Mouse (Mus musculus) adrenal gland, adult 18-20 months (tissue): ENCODE results near the gene Tenm2. TPM values are rescaled to one million over a fixed set of nuclear protein-coding genes. Genes with fewer than 3 reads are reported as not detected.

Experiments
- DNase-seq, 2 experiments: peaks; one replicate each; pipeline ENCODE4 v3.0.0; 2021 to 2022; ENCODE audit warnings: low spot score in 2 of 2
- total RNA-seq, 2 experiments: library from RNA; stranded (reverse); gene quantifications; 1 replicate in 1 of 2; 2 replicates in 1 of 2; pipeline ENCODE4 v1.2.3; 2021

Tenm2 gene
- total RNA-seq, 2 experiments from 2014 or later, result 0.36 to 1.1 TPM

DNA sequence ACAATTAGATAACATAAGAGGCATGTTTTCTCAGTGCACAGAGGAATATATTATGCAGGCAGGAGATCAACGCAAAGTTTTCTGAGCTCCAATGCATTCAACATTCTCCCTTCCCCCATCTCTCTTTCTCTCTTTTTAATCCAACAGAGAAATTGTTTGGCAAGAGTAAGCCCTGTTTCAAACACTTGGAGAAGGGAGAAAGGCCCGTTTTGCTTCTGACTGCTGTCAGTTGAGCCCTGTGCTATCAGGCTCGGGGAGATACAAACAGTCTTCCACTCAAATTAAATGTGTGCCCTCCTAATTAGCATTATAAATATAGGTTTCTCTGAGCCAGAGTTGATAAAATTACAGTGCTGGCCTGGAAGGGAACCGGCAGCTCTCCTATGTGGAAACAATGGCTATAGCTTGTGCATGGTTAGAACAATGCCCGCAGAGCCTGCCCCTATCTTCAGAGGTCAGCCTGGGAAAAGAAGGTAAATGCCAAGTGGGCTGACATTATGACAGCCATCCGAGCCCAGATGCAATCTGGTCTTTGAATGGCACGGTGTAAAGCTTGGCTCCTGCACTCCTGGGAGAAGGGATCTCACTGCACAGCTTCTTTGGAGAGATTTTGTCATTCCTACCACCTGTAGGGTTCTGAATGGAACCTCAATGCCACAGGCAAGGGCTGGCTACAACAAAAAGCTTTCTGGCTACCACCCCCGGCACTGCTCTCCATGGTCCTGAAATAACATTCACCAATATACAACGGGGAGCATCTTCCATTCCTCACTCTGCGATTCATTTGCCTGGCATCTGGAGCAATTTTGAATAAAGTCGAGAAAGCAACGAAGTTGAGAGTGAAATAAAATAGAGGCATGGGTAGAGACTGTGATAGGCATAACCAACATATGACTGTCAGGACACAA lies 839.7 kb downstream of the Tenm2 start:
- DNase-seq, result no peak

GRCm38 (mm10) chr11:36384696-36385095 lies 851.1 kb downstream of the Tenm2 start:
- DNase-seq, result no peak

- DNase-seq, result no peak
Observed at GRCm38 (mm10) chr11:36371814-36372213, 864.0 kb downstream of the Tenm2 start.

DNA sequence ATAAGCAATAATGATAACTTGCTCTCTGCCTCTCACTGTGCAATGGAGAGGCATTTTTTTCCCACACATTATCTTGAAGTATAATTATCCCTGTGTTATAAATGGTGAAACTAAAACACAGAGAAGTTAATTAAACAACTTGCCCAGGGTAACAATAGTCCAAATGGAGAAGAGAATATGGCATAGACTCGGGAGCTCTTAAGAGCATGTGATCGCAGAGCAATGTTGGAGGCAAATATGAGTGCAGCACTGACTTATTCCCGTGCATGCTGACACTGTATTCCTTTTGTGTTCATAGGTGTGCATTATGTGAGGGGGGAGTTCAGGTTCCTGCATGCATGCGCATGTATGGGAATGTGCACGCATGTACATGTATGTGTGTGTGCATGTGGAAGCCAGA lies 870.7 kb downstream of the Tenm2 start:
- DNase-seq, result no peak

GRCm38 (mm10) chr11:36364441-36364840 lies 871.3 kb downstream of the Tenm2 start:
- DNase-seq, result no peak

- DNase-seq, result no peak
Observed at GRCm38 (mm10) chr11:36362514-36362913, 873.2 kb downstream of the Tenm2 start.

GRCm38 (mm10) chr11:36353252-36353651 lies 882.5 kb downstream of the Tenm2 start:
- DNase-seq, result no peak

DNA sequence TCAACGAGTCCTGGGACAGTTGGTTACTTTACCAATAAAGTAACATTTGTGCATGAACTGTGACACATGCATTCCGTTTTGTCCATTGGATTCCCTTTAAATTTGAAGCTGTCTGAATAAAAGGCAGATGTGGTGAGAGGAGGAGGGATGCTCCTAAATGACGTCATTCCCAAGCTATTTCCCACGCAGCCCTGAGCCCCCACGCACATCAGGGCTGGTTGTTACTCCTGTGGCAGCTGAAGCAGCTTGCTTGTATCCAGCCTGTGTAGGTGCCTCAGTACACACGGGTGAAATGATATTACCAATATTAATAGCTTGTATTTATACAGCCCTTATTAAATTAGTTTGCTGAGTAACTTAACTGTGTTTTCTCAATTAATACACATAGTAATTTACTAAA lies 884.0 kb downstream of the Tenm2 start:
- DNase-seq, result no peak

DNA sequence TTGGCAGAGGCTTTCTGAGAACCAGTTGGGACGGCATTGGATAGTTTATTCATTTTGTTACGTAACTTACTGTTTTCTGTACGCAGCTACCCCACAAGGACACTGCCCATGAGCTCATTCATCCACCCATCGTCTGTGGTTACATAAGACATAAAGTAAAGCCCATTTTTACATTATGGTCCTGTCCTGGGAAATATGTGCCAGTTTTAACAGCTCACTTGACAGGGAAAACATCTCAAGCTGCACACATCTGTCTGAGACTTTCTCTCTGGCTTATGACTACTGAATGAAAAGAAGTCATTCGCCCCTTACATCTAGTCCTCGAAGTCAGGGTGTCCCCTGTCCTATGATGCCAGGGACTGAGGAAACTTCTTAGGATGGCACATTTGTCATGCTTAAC lies 884.4 kb downstream of the Tenm2 start:
- DNase-seq, result no peak

DNA sequence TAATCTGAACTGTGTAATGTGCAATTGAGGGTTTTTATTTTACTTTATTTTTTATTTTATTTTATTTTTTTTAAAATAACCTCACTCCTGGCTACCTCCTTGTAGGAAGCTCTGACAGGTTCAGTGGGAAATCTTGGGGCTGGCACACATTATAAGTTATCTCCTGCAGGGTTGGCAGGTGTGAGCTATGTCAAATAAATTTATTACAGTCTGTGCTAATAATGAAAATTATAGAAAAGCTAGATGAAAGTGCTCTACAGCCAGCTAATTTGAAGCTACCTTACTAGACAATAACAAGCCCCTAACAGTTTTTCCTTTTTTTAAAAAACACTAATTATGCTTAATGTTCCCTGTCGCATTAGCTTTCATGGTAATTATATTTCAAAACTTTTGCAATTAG lies 885.5 kb downstream of the Tenm2 start:
- no peak for DNase-seq

- no peak for DNase-seq
Observed at GRCm38 (mm10) chr11:36349856-36350255, 885.9 kb downstream of the Tenm2 start.

DNA sequence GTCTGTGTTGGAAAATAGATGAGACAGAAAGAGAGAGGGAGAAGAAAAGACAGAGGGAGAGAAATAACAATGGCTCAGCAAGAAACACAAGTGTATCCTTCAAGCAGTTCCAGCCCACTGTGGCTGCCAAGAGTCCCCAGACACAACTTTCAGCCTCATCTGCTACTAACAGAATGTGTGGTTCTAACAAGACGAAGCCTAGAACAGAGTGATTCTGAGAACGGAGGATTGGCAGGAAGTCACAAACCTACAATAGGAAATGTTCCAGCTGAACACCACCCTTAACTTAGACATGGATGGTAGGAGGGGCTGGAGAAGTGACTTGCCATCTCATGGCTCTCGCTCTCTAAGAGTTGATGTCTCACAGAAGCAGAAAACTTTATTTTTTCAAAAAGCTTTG lies 894.0 kb downstream of the Tenm2 start:
- DNase-seq, result no peak

DNA sequence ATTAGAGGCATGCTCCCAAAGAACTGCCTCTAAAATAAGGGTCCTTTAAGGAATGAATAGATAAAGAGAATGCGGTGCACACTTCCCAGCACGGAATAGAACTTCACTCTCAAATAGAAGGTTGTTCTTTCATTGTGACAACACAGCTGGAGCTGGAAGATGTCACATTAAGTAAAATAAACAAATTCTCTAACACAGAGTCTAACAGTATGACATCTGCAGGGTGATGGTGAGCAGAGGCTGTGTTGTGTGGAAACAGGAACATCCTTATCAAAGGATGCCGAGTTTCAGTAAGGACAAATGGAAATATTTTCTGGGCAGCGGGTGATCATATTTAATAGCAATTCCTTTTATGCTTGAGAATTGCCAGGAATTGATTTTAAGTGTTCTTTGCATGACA lies 897.3 kb downstream of the Tenm2 start:
- DNase-seq, result no peak

GRCm38 (mm10) chr11:36337063-36337462 lies 898.7 kb downstream of the Tenm2 start:
- no peak for DNase-seq

DNA sequence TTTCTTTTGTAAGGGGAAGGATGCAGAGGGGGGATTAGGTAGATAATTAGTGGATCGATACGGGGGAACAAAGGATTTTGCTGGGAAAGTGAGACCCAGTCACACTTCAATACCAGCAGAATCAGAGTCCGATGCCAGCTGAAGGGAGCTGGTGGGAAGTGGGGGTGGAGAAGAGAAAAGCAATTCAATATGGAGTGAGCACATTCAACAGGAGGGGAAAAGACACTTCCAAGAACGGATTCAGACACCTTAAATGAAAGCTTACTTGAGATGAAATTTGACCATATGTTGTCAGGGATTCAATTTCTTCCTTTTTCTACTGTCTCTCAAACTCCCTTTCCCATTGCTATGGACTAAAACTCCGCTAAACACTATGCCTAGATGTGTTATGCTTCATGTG lies 900.6 kb downstream of the Tenm2 start:
- no peak for DNase-seq

DNA sequence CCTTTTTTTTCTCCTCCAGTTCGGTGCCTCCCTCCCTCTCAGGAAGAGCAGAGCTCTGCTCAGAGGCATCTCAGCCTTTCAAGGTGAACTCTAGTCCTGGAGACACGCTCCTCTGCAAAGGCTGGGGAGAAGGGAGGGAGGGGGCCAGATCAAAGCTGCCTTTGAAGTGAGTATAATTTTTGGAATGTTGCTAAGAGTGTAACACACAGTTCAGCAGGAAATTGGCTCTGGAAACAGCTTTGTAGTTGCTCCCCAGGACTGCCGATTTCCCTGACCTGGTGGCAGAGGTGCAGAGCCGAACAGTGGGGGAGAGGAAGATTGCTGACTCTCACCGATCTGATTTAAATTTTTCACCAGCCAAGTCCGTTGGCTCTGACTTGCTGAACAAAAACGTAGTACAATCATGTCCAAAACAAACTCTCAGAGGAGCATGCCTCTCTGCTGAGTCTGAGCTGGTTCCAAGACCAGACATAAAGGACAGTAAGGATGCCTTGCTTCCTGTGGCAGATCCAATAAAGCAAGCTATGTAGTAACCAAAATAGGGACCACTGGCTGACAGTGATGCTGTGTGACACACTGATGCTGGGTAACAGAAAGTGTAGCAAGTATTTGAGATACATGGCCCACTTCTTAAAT lies 901.5 kb downstream of the Tenm2 start:
- DNase-seq, result peak in 1 of 2 experiments; percentile 6

GRCm38 (mm10) chr11:36332222-36332621 lies 903.5 kb downstream of the Tenm2 start:
- DNase-seq, result no peak

DNA sequence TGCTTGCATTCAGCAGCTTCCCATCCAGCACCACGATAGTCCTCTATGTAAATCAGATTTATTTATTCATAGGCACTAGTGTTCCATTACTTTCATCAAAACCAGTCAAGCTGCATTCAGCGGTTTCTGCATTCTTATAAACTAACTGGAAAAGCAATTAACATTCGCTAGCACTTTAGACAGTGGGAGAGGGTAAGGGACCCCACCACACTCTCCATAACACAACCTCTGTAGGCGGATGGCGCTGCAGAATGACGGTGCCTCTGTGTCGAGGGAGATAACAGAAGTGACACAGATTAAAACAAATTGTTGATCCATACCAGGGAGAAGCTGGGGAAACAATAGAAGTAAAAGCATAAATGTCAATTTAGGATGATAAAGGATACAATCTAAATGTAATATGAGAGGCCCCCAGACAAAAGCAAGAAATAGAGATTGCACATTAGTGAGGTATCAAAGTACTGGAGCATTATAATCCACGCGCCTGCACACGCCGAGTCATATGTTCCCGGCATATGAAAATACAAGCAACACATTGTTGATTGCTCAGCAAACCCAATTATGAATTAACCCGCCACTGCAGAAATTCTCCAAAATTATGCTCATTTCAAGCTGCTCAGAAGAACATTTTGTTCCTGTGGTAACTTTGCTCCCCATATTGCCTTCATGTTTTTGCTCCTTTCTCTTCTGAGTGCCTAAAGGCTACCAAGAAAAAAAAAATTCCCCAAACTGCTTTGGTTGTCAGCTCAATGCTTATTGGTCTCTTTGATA lies 904.2 kb downstream of the Tenm2 start:
- no peak for DNase-seq

GRCm38 (mm10) chr11:36327243-36327642 lies 908.5 kb downstream of the Tenm2 start:
- DNase-seq, result no peak

- DNase-seq, result no peak
Observed at GRCm38 (mm10) chr11:36309317-36309716, 926.4 kb downstream of the Tenm2 start.

- no peak for DNase-seq
Observed at GRCm38 (mm10) chr11:36307276-36307675, 928.5 kb downstream of the Tenm2 start.
